Mouse (Mus musculus) ES-Bruce4 (cell line): ENCODE data around the gene Dlx5.

Source experiments
- CTCF ChIP-seq: IDR thresholded peaks from one replicate; pipeline ENCODE4 v1.8.1; 2011; ENCODE audit warnings: low read depth, low read length
- EP300 ChIP-seq: IDR thresholded peaks from 2 replicates; pipeline ENCODE4 v1.6.1; 2011; ENCODE audit warnings: low read depth, low read length; ENCODE audit not compliant: insufficient read depth
- POLR2A ChIP-seq: IDR thresholded peaks from one replicate; pipeline ENCODE4 v1.8.1; 2011; ENCODE audit warnings: low read length; ENCODE audit not compliant: insufficient read depth

GRCm38 (mm10) chr6:6890047-6890446, 8.2 kb upstream of the Dlx5 start:
- TF ChIP-seq POLR2A, result no peak
- peak; percentile 20 for TF ChIP-seq CTCF
- TF ChIP-seq EP300, result no peak
